Mouse (Mus musculus): ENCODE measurements at regions not wholly inside any gene's neighbourhood (a gene's known extent, or its start where the extent isn't known, plus 50 kb on each side); places are given as distances from the start of the nearest gene placed in this dataset.

DNA sequence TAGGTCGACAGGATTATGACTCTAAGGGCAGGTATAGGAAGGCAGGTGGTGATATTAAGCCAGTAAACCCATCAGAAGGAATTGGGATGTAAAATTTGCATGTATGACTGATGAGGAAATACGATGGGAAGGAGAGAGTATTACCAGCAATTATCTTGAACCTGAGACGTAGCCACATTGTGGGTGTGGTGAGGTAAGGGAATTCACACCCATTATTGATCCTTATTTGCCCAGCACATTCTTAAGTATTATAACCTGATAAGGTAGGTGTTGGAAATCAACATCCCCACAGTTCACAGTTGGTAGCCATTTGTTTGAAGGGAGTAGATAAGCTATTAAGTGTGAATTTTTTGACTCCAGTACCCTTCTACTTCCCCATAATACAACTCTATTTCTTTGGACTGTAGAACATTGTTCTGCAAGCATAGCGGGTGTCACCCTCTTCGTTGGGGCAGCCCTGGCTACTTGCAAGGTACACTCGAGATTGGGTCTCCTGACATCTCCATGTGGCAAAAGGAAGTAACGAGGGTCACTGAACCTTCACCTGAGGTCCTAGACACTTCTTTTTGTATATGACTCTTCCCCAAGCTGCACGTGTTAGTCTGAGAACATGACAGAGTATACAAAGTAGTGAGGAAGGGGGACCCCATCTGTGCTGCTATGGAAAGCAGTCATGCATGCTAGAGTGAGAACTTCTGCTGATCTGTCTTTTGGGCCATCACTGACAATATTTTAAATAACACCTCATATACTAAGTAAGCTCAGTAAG, 104.0 kb upstream of the Tnfaip3 start:
- Histone ChIP-seq H3K4me2 (ENCODE audit: low read length) (no peak overlapping the region), H3K4me1 (ENCODE audit: control insufficient read depth in 2 of 2, insufficient read depth in 2 of 2, low read length in 2 of 2) (peaks cover 0 to 2% of the 10 kb centered on the region in 2 experiments; a peak in 1 of 4 replicates), H3K27ac (replicated peaks in 1 of 2; ENCODE audit: control insufficient read depth in 1 of 2, insufficient read depth in 1 of 2, low read depth in 2 of 2, low read length in 2 of 2) (no peak overlapping the region), H3K27me3 (ENCODE audit: control insufficient read depth, insufficient read depth, low read length) (no peaks in the 10 kb centered on the region), H3K9me3 (ENCODE audit: control insufficient read depth, low read length) (no peaks in the 10 kb centered on the region), H3K4me3 (ENCODE audit: control insufficient read depth in 1 of 2, insufficient read depth in 1 of 2, low read depth in 1 of 2, low read length in 2 of 2) (no peak overlapping the region), H3K36me3 (ENCODE audit: control insufficient read depth, insufficient read depth, low read length) (no peaks in the 10 kb centered on the region), H3K9ac (ENCODE audit: low read length) (no peak overlapping the region)
- no peak for ATAC-seq (ENCODE audit: insufficient number of reproducible peaks, insufficient read depth, low FRiP score, low read depth)
- 71% methylated on average over 8 of the region's 8 CpGs for WGBS

DNA sequence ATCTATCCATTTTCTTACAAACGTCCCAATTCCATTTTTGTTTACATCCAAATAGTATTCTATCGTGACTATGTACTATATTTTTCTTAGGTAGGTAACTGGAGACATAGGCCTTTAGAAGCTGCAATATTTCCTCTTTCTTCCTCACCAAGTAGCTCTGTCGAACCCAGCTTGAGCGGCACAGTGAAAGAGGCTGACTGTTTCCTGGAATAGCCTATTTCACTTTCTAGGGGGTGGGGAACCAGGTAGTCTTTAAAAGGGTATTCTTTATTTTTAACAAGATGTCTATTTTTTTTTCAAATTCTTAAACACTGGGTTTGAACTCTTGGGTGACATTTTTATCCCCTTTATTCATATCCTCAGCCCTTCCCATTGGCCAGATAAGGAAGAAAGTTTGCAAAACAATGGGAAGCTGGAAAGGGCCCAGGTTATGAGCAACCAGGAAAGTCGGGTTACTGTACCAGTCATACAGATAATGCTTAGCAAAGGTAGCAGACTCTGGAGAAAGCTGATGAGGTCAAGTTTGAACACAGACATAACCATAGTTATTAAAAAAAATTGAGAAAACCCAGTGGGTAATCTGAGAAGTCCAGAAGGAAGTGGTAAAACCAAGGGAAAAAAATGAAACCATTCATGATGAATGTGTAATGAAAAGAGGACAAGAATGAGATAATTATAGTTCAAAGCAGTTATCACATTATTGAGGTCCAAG, 103.3 kb upstream of the Tnfaip3 start:
- no peak for ATAC-seq (ENCODE audit: insufficient number of reproducible peaks, insufficient read depth, low FRiP score, low read depth)
- Histone ChIP-seq H3K9me3 (ENCODE audit: control insufficient read depth, low read length) (no peaks in the 10 kb centered on the region), H3K36me3 (ENCODE audit: control insufficient read depth, insufficient read depth, low read length) (no peaks in the 10 kb centered on the region), H3K9ac (ENCODE audit: low read length) (no peak overlapping the region), H3K27me3 (ENCODE audit: control insufficient read depth, insufficient read depth, low read length) (no peaks in the 10 kb centered on the region), H3K4me3 (ENCODE audit: control insufficient read depth in 1 of 2, insufficient read depth in 1 of 2, low read depth in 1 of 2, low read length in 2 of 2) (no peak overlapping the region), H3K4me2 (ENCODE audit: low read length) (no peak overlapping the region), H3K4me1 (ENCODE audit: control insufficient read depth in 2 of 2, insufficient read depth in 2 of 2, low read length in 2 of 2) (peaks cover 0 to 2% of the 10 kb centered on the region in 2 experiments; a peak in 1 of 4 replicates), H3K27ac (replicated peaks in 1 of 2; ENCODE audit: control insufficient read depth in 1 of 2, insufficient read depth in 1 of 2, low read depth in 2 of 2, low read length in 2 of 2) (no peak overlapping the region)
- WGBS, result 61% methylated on average over 5 of the region's 5 CpGs

DNA sequence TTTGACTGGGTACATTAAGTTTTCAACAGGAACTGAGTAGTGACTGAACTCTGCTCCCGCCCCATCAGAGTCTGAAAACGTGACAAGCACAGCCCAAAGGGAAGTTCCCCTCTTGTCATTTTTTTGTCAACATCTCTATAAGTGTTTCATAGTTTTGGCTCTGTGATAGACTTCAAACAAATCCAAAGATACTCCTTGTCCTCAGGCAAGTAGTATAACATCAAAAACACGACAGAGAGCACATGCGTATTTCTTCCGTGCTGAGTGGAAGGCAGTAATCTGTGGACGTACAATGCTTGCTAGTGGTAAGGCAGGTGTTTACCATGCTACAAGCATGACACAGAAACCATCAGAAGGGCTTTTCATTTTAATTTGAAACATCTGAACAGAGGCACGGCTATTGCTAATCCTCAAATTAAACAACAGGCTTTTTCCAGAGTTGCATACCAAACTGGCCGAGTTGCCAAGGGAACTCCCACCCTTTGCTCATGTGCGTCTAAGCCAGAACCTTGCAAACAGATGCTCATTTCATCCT, 101.7 kb upstream of the Tnfaip3 start:
- ATAC-seq (ENCODE audit: insufficient number of reproducible peaks, insufficient read depth, low FRiP score, low read depth), result no peak
- H3K4me1 ChIP-seq (ENCODE audit: control insufficient read depth in 2 of 2, insufficient read depth in 2 of 2, low read length in 2 of 2), result peaks cover 0 to under 1% of the 10 kb centered on the region in 2 experiments; a peak in 1 of 4 replicates

DNA sequence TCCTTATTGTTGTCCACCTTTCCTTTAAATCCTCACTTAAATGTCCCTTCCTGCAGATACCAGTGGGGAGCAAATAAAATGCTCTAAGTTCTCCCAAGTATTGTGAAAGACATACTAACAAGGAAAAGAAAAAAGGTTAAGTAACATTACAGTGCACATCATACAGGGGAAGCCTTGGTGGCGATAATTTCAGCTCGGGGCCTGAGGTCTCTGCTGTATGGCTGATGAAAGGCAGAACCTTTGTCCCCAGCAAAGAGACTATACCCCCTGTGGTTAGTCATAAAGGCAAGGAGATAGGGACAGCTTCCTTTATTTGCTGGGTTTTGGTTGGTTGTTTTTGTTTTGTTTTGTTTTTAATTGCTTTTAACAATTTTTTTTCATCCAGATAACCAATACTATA, 97.0 kb upstream of the Tnfaip3 start:
- no peak overlapping the region for H3K9ac ChIP-seq (ENCODE audit: low read length)
- no peaks in the 10 kb centered on the region for H3K4me1 ChIP-seq (ENCODE audit: control insufficient read depth in 2 of 2, insufficient read depth in 2 of 2, low read length in 2 of 2)
- no peak overlapping the region for H3K4me2 ChIP-seq (ENCODE audit: low read length)
- no peaks in the 10 kb centered on the region for H3K27me3 ChIP-seq (ENCODE audit: control insufficient read depth, insufficient read depth, low read length)
- 63% methylated on average over 2 of the region's 2 CpGs for WGBS
- no peaks in the 10 kb centered on the region for H3K36me3 ChIP-seq (ENCODE audit: control insufficient read depth, insufficient read depth, low read length)
- H3K27ac ChIP-seq (replicated peaks in 1 of 2; ENCODE audit: control insufficient read depth in 1 of 2, insufficient read depth in 1 of 2, low read depth in 2 of 2, low read length in 2 of 2), result no peak overlapping the region
- no peaks in the 10 kb centered on the region for H3K9me3 ChIP-seq (ENCODE audit: control insufficient read depth, low read length)
- no peak overlapping the region for H3K4me3 ChIP-seq (ENCODE audit: control insufficient read depth in 1 of 2, insufficient read depth in 1 of 2, low read depth in 1 of 2, low read length in 2 of 2)
- ATAC-seq (ENCODE audit: insufficient number of reproducible peaks, insufficient read depth, low FRiP score, low read depth), result no peak

More for the DNA sequence above, 101.7 kb upstream of the Tnfaip3 start:
- Histone ChIP-seq H3K9me3 (ENCODE audit: control insufficient read depth, low read length) (no peaks in the 10 kb centered on the region), H3K4me2 (ENCODE audit: low read length) (no peak overlapping the region), H3K27me3 (ENCODE audit: control insufficient read depth, insufficient read depth, low read length) (no peaks in the 10 kb centered on the region), H3K4me3 (ENCODE audit: control insufficient read depth in 1 of 2, insufficient read depth in 1 of 2, low read depth in 1 of 2, low read length in 2 of 2) (no peak overlapping the region), H3K9ac (ENCODE audit: low read length) (no peak overlapping the region), H3K27ac (replicated peaks in 1 of 2; ENCODE audit: control insufficient read depth in 1 of 2, insufficient read depth in 1 of 2, low read depth in 2 of 2, low read length in 2 of 2) (no peak overlapping the region), H3K36me3 (ENCODE audit: control insufficient read depth, insufficient read depth, low read length) (no peaks in the 10 kb centered on the region)
- 67% methylated on average over 9 of the region's 9 CpGs for WGBS

DNA sequence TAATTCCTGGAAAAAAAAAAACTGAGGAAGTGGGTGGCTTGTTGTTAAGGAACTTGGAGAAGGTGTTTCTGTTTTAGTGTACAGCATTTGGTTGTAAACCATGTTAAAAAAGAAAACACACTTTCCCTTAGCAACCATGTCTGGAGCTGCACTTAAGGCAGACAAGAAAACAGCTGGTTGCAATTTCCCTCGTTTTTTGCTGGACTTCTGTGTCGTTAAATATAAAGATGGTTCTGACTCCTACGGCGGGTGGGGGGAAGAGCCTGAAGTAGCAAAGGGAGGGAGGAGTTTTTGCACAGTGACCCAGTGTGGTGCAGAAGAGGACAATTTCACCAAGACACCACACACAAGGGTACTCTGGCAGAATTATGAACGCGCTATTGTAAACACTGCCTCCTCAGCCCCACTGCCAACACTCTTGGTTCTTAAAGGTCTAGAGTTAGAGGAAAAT, 89.8 kb upstream of the Tnfaip3 start:
- no peaks in the 10 kb centered on the region for H3K9me3 ChIP-seq (ENCODE audit: control insufficient read depth, low read length)
- 59% methylated on average over 6 of the region's 6 CpGs for WGBS
- no peak overlapping the region for H3K9ac ChIP-seq (ENCODE audit: low read length)
- no peak overlapping the region for H3K4me3 ChIP-seq (ENCODE audit: control insufficient read depth in 1 of 2, insufficient read depth in 1 of 2, low read depth in 1 of 2, low read length in 2 of 2)
- H3K4me1 ChIP-seq (ENCODE audit: control insufficient read depth in 2 of 2, insufficient read depth in 2 of 2, low read length in 2 of 2), result no peaks in the 10 kb centered on the region
- H3K27me3 ChIP-seq (ENCODE audit: control insufficient read depth, insufficient read depth, low read length), result no peaks in the 10 kb centered on the region
- no peak for ATAC-seq (ENCODE audit: insufficient number of reproducible peaks, insufficient read depth, low FRiP score, low read depth)
- H3K36me3 ChIP-seq (ENCODE audit: control insufficient read depth, insufficient read depth, low read length), result no peaks in the 10 kb centered on the region
- no peak overlapping the region for H3K4me2 ChIP-seq (ENCODE audit: low read length)
- no peak overlapping the region for H3K27ac ChIP-seq (replicated peaks in 1 of 2; ENCODE audit: control insufficient read depth in 1 of 2, insufficient read depth in 1 of 2, low read depth in 2 of 2, low read length in 2 of 2)

DNA sequence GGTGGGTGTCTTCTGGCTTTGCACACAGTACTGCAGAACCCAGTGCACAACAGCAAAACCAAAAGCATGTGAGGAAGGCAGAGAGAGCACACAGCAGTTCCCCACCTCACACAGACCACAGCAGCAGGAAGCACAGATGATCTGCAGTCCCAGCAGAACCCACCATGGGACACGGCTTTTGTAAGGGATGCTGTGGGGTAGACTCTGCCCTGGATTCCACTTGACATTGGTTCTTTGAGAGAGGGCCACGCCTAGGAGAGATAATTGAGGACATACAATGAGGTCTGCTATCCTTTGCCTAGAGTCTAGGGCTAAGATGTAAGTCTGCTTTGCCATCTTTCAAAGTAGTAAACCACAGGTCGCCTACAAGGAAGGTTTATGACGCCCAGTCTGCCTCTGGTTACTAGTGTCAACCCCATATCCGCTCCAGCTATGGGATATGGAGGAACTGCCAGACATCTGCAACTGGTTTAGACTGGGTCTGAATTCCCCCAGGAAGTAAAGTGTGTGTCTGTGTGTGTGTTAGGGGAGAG, 89.3 kb upstream of the Tnfaip3 start:
- Histone ChIP-seq H3K4me1 (ENCODE audit: control insufficient read depth in 2 of 2, insufficient read depth in 2 of 2, low read length in 2 of 2) (no peaks in the 10 kb centered on the region), H3K27me3 (ENCODE audit: control insufficient read depth, insufficient read depth, low read length) (no peaks in the 10 kb centered on the region), H3K36me3 (ENCODE audit: control insufficient read depth, insufficient read depth, low read length) (no peaks in the 10 kb centered on the region), H3K4me2 (ENCODE audit: low read length) (no peak overlapping the region), H3K4me3 (ENCODE audit: control insufficient read depth in 1 of 2, insufficient read depth in 1 of 2, low read depth in 1 of 2, low read length in 2 of 2) (no peak overlapping the region), H3K9ac (ENCODE audit: low read length) (no peak overlapping the region), H3K9me3 (ENCODE audit: control insufficient read depth, low read length) (no peaks in the 10 kb centered on the region), H3K27ac (replicated peaks in 1 of 2; ENCODE audit: control insufficient read depth in 1 of 2, insufficient read depth in 1 of 2, low read depth in 2 of 2, low read length in 2 of 2) (no peak overlapping the region)
- no peak for ATAC-seq (ENCODE audit: insufficient number of reproducible peaks, insufficient read depth, low FRiP score, low read depth)
- 75% methylated on average over 5 of the region's 5 CpGs for WGBS

DNA sequence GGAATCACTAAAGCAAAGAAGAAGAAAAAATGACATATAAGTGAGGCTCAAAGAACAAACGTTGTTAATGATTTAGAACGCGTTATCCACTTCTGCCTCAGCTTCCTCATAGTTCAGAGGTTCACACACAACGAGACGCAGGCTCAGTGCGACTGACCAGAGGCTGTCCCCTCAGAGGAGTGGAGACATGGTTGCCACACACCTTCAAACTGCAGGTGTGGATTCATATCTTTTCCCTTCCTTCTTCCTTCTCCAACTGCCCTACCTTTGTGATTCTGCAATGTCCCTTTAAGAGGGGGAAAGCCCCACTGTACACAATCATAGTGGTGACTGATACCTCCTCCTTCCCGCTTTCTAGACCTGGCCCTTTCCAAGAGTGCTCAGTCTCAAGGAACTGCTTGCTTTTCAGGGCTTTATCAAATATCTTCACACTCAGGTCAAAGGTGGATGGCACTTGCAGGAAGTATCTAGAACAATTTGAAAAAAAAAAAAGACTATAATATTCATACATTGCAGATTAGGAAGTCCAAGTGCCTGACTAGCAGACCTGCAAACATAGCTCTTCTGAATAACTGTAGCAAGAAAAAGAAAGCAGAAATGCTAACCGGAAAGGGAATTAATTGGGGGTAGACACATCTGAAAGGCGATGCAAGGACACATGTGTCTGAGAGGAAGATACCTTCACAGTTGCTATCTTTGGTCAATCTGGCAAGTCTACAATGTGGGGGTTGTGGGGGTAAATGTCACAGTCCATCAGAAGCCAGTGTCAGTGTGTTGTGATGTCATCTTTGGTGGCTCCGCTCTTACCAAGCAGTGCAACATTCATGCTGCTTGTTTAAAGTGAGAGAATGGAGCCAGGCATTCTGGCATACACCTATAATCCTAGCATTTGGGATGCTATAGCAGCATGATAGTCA, 84.2 kb upstream of the Tnfaip3 start:
- H3K9ac ChIP-seq (ENCODE audit: low read length), result no peak overlapping the region
- H3K36me3 ChIP-seq (ENCODE audit: control insufficient read depth, insufficient read depth, low read length), result no peaks in the 10 kb centered on the region
- no peak overlapping the region for H3K4me3 ChIP-seq (ENCODE audit: control insufficient read depth in 1 of 2, insufficient read depth in 1 of 2, low read depth in 1 of 2, low read length in 2 of 2)
- H3K27me3 ChIP-seq (ENCODE audit: control insufficient read depth, insufficient read depth, low read length), result no peaks in the 10 kb centered on the region
- WGBS, result 74% methylated on average over 10 of the region's 10 CpGs
- ATAC-seq (ENCODE audit: insufficient number of reproducible peaks, insufficient read depth, low FRiP score, low read depth), result no peak
- no peaks in the 10 kb centered on the region for H3K4me1 ChIP-seq (ENCODE audit: control insufficient read depth in 2 of 2, insufficient read depth in 2 of 2, low read length in 2 of 2)
- no peaks in the 10 kb centered on the region for H3K9me3 ChIP-seq (ENCODE audit: control insufficient read depth, low read length)
- no peak overlapping the region for H3K4me2 ChIP-seq (ENCODE audit: low read length)
- H3K27ac ChIP-seq (replicated peaks in 1 of 2; ENCODE audit: control insufficient read depth in 1 of 2, insufficient read depth in 1 of 2, low read depth in 2 of 2, low read length in 2 of 2), result no peak overlapping the region
